7 mouse cellular contexts compared by ENCODE assay signal in genomic region chr14:103898689-103899088, GRCm38 (mm10). TPM values are rescaled to one million over a fixed set of nuclear protein-coding genes. Genes with fewer than 3 reads are reported as not detected.
DNase-seq lines count a peak whose midpoint lies in the region; ATAC-seq and TF ChIP-seq lines count a peak whose summit lies in the region.

No protein-coding gene starts in this region.

- no peak for TF ChIP-seq CTCF in testis, adult 2 months (IDR thresholded peaks at IDR 0.05; ENCODE audit: control insufficient read depth, insufficient read depth, insufficient replicate concordance, low read depth, low read length)

- no peak for TF ChIP-seq POLR2A in testis, adult 2 months (IDR thresholded peaks at IDR 0.05; ENCODE audit: control insufficient read depth, low read depth, low read length)

- no peaks in the 10 kb centered on the region for H3K9me3 ChIP-seq in limb, embryonic 10.5 days (replicated peaks)

- 30% methylated on average over 9 of the region's 9 CpGs for WGBS in limb, embryonic 10.5 days

- peak; percentile 79 for ATAC-seq in monocyte, adult 5-6 weeks (replicated peaks; ENCODE audit: insufficient number of reproducible peaks, low FRiP score, low TSS enrichment, poor library complexity, severe bottlenecking)

- DNase-seq in testis, postnatal 10 days (ENCODE audit: low spot score) = no peak
- peak; percentile 11 for DNase-seq in forelimb bud, embryonic 11.5 days (ENCODE audit: low read depth, low spot score)
- peak; percentile 44 for DNase-seq in limb, embryonic 10.5 days (ENCODE audit: low spot score)
- DNase-seq in urinary bladder, postnatal 4 days (ENCODE audit: low spot score in 2 of 2) = no peak
- no peak for DNase-seq in MN1 (ENCODE audit: low spot score)

- peak overlapping the region; percentile 81 for H3K4me3 ChIP-seq in testis, adult 2 months (ENCODE audit: control insufficient read depth, low read depth, low read length)
- peak overlapping the region; percentile 44 for H3K4me3 ChIP-seq in limb, embryonic 10.5 days

- peaks cover 9% of the 10 kb centered on the region for H3K4me1 ChIP-seq in testis, adult 2 months (ENCODE audit: control insufficient read depth, insufficient read depth, low read length)
- peaks cover 12% of the 10 kb centered on the region; the same call in 1 of the 2 replicates for H3K4me1 ChIP-seq in limb, embryonic 10.5 days

- H3K27me3 ChIP-seq in testis, adult 2 months (ENCODE audit: control insufficient read depth, insufficient read depth, low read length) = no peaks in the 10 kb centered on the region
- H3K27me3 ChIP-seq in limb, embryonic 10.5 days (ENCODE audit: low read depth, poor library complexity, severe bottlenecking) = no peaks in the 10 kb centered on the region

- no peaks in the 10 kb centered on the region for H3K36me3 ChIP-seq in testis, adult 2 months (ENCODE audit: control insufficient read depth, insufficient read depth, low read length)
- no peaks in the 10 kb centered on the region for H3K36me3 ChIP-seq in limb, embryonic 10.5 days

- no peak overlapping the region for H3K27ac ChIP-seq in testis, adult 2 months (ENCODE audit: control insufficient read depth, insufficient read depth, low read depth, low read length)
- no peak overlapping the region for H3K27ac ChIP-seq in limb, embryonic 10.5 days

RNA-seq across cellular contexts. Expression of gene Ednrb, which starts 54.5 kb away (rescaled TPM):
- polyA plus RNA-seq in testis, adult 2 months (2012; rRNA removed) = 0.10 and 0.52 TPM in 2 replicates
- polyA plus RNA-seq in limb, embryonic 10.5 days (2016; fragmentation: Nextera tagmentation; extraction: Ambion mirVana) = 2.6 and 4.0 TPM in 2 replicates
- not detected in 3 replicates for total RNA-seq in monocyte, adult 5-6 weeks (2017)

Comparison
In these comparisons a context has a peak if more than half of its experiments do, and no peak if none do; other contexts are left out.
1. DNase-seq: peak in forelimb bud, embryonic 11.5 days (single experiment) and limb, embryonic 10.5 days (single experiment); none in testis, postnatal 10 days (single experiment), urinary bladder, postnatal 4 days (0 of 2) and MN1 (single experiment).